Mouse (Mus musculus): ENCODE results near the gene Vps29.

GRCm38 (mm10) chr5:122345777-122346176 lies 8.4 kb upstream of the Vps29 start:
- TF ChIP-seq HCFC1 (IDR thresholded peaks at IDR 0.05; ENCODE audit: borderline replicate concordance, insufficient read depth, low read length) (no peak), MAFK (IDR thresholded peaks at IDR 0.05; ENCODE audit: insufficient read depth, low read depth, low read length) (no peak)

Data from ES-E14 (cell line).